Mouse (Mus musculus): ENCODE results near the gene Cyb561. TPM values are rescaled to one million over a fixed set of nuclear protein-coding genes. Genes with fewer than 3 reads are reported as not detected.

Cyb561 gene
- polyA plus RNA-seq, 1 experiment, result not detected

DNA sequence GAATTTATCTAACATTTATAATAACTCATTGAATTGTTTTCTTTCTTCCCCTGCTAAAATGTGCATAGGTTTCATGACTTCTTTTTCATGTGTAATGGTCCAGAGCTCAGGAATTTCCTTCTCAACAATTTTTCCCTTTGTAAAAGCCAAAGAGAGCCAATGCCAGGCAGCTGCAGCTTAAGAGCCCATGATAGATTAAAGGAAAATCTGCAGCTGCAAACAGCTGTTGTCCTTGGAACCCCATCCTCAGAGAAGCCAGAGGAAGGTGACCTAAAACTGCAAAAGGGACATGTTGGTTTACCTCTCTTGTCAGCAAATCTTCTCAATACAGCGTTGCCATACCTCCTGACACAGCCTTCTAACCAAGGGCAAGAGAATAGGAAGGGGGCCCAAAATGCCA is 50.2 kb downstream of the Cyb561 start:
- Histone ChIP-seq H3K4me1 (ENCODE audit: control insufficient read depth, insufficient read depth, low read length) (no peaks in the 10 kb centered on the region), H3K4me3 (ENCODE audit: insufficient read depth, low read depth, low read length) (no peak overlapping the region), H3K27ac (ENCODE audit: insufficient read depth, low read depth, low read length) (no peak overlapping the region)
- no peak for TF ChIP-seq POLR2A (IDR thresholded peaks at IDR 0.05; ENCODE audit: insufficient read depth, low read depth, low read length)
- TF ChIP-seq CTCF (IDR thresholded peaks at IDR 0.05; ENCODE audit: insufficient read depth, low read depth, low read length), result no peak
- WGBS, result 85% methylated on average over 1 of the region's 1 CpGs

GRCm38 (mm10) chr11:105901501-105901900 is 51.6 kb downstream of the Cyb561 start:
- WGBS, result 86% methylated on average over 2 of the region's 2 CpGs
- H3K4me1 ChIP-seq (ENCODE audit: control insufficient read depth, insufficient read depth, low read length), result no peaks in the 10 kb centered on the region
- TF ChIP-seq CTCF (IDR thresholded peaks at IDR 0.05; ENCODE audit: insufficient read depth, low read depth, low read length), result no peak
- TF ChIP-seq POLR2A (IDR thresholded peaks at IDR 0.05; ENCODE audit: insufficient read depth, low read depth, low read length), result no peak
- no peak overlapping the region for H3K4me3 ChIP-seq (ENCODE audit: insufficient read depth, low read depth, low read length)
- no peak overlapping the region for H3K27ac ChIP-seq (ENCODE audit: insufficient read depth, low read depth, low read length)

- WGBS, result 18% methylated on average over 1 of the region's 1 CpGs
- Histone ChIP-seq H3K4me3 (ENCODE audit: insufficient read depth, low read depth, low read length) (no peak overlapping the region), H3K4me1 (ENCODE audit: control insufficient read depth, insufficient read depth, low read length) (no peaks in the 10 kb centered on the region), H3K27ac (ENCODE audit: insufficient read depth, low read depth, low read length) (no peak overlapping the region)
- TF ChIP-seq POLR2A (IDR thresholded peaks at IDR 0.05; ENCODE audit: insufficient read depth, low read depth, low read length) (no peak), CTCF (IDR thresholded peaks at IDR 0.05; ENCODE audit: insufficient read depth, low read depth, low read length) (no peak)
Measured at GRCm38 (mm10) chr11:105899151-105899550, 54.0 kb downstream of the Cyb561 start.

DNA sequence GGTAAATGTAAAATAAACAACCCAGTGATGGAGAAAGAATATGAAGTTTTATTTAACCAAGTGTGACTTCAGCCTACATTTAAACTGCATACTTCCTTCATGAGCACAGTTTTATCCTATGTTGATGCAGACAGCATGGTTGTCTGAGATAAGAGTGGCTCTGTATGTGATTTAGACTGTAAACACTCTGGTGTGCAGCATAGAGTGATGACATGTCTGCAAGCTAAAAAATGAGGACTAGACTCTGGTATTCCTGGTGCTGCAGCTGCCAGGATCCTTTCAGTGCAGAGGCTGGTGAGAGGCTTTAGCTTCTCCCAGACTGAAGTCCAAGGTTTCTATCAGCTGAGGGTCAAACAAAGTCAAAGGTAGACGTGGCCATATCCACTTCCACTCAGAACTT is 65.9 kb downstream of the Cyb561 start:
- no peaks in the 10 kb centered on the region for H3K4me1 ChIP-seq (ENCODE audit: control insufficient read depth, insufficient read depth, low read length)
- no peak overlapping the region for H3K4me3 ChIP-seq (ENCODE audit: insufficient read depth, low read depth, low read length)
- no peak overlapping the region for H3K27ac ChIP-seq (ENCODE audit: insufficient read depth, low read depth, low read length)
- TF ChIP-seq CTCF (IDR thresholded peaks at IDR 0.05; ENCODE audit: insufficient read depth, low read depth, low read length) (no peak), POLR2A (IDR thresholded peaks at IDR 0.05; ENCODE audit: insufficient read depth, low read depth, low read length) (no peak)
- WGBS, result 71% methylated on average over 1 of the region's 1 CpGs

DNA sequence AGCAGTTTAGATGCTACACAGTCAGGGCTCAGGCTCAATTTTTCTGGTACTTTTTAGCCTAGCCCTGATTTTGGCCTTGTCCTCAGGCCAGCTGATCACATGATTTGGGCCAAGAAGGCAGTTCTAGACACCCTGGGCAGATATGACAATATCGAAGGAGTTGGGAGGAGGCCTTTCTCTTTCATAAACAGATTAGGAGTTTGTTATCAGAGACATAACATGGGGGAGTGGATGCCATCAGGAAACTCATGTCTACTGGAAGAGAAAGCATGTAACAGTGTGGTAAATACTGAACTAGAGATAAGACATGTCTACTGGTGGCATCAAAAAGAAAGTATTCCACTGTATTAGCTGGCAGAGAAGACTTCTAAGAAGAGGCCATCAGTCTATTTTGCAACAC is 67.6 kb downstream of the Cyb561 start:
- TF ChIP-seq POLR2A (IDR thresholded peaks at IDR 0.05; ENCODE audit: insufficient read depth, low read depth, low read length), result no peak
- no peak for TF ChIP-seq CTCF (IDR thresholded peaks at IDR 0.05; ENCODE audit: insufficient read depth, low read depth, low read length)
- 93% methylated on average over 1 of the region's 1 CpGs for WGBS
- Histone ChIP-seq H3K27ac (ENCODE audit: insufficient read depth, low read depth, low read length) (no peak overlapping the region), H3K4me3 (ENCODE audit: insufficient read depth, low read depth, low read length) (no peak overlapping the region), H3K4me1 (ENCODE audit: control insufficient read depth, insufficient read depth, low read length) (no peaks in the 10 kb centered on the region)

Other genes with a start within 250 kb of the Cyb561 start
- gene Ace, start 14.6 kb upstream of the Cyb561 start, polyA plus RNA-seq (2012; ENCODE audit: insufficient read depth, insufficient read length, low replicate concordance, missing spikeins), result not detected in 2 replicates
- not detected in 2 replicates for gene Ace3, start 41.3 kb upstream of the Cyb561 start, polyA plus RNA-seq (2012; ENCODE audit: insufficient read depth, insufficient read length, low replicate concordance, missing spikeins)
- not detected in 2 replicates for gene Kcnh6, start 54.8 kb upstream of the Cyb561 start, polyA plus RNA-seq (2012; ENCODE audit: insufficient read depth, insufficient read length, low replicate concordance, missing spikeins)
- gene Dcaf7, start 83.5 kb upstream of the Cyb561 start, polyA plus RNA-seq (2012; ENCODE audit: insufficient read depth, insufficient read length, low replicate concordance, missing spikeins), result 52.7 and 159 TPM in 2 replicates
- gene Taco1, start 112.7 kb upstream of the Cyb561 start, polyA plus RNA-seq (2012; ENCODE audit: insufficient read depth, insufficient read length, low replicate concordance, missing spikeins), result not detected in 2 replicates
- not detected in 2 replicates for gene Map3k3, start 131.3 kb upstream of the Cyb561 start, polyA plus RNA-seq (2012; ENCODE audit: insufficient read depth, insufficient read length, low replicate concordance, missing spikeins)
- gene Gm10840, start 207.5 kb upstream of the Cyb561 start, polyA plus RNA-seq (2012; ENCODE audit: insufficient read depth, insufficient read length, low replicate concordance, missing spikeins), result not detected in 2 replicates
- gene Limd2, start 207.5 kb upstream of the Cyb561 start, polyA plus RNA-seq (2012; ENCODE audit: insufficient read depth, insufficient read length, low replicate concordance, missing spikeins), result 164 and 291 TPM in 2 replicates
- 209 TPM in 1 of 2 replicates, not detected in the other for gene Strada, start 248.8 kb upstream of the Cyb561 start, polyA plus RNA-seq (2012; ENCODE audit: insufficient read depth, insufficient read length, low replicate concordance, missing spikeins)

All from olfactory bulb, adult 2 months (tissue).